Mouse (Mus musculus): Measurements from ENCODE around the gene Ddx56. TPM values are rescaled to one million over a fixed set of nuclear protein-coding genes. Genes with fewer than 3 reads are reported as not detected.

The Ddx56 gene
- total RNA-seq, 2 experiments from 2014 or later: 44.6 to 51.0 TPM

Other genes starting within 250 kb of the Ddx56 start
- gene Camk2b, start 201.4 kb downstream of the Ddx56 start, total RNA-seq (2021): 100 to 1,000 TPM; 768 to 793 TPM
- not detected for gene A730071L15Rik, start 67.7 kb downstream of the Ddx56 start, total RNA-seq (2021)
- gene Nudcd3, start 67.4 kb downstream of the Ddx56 start, total RNA-seq (2021): 100 to 1,000 TPM; 125 to 131 TPM
- gene Npc1l1, start 37.6 kb downstream of the Ddx56 start, total RNA-seq (2021): under 1 TPM; 0.41 to 0.49 TPM
- gene Tmed4, start 7.1 kb upstream of the Ddx56 start, total RNA-seq (2021): 10 to 100 TPM; 65.8 to 66.0 TPM
- gene Ogdh, start 23.9 kb upstream of the Ddx56 start, total RNA-seq (2021): 100 to 1,000 TPM; 230 to 235 TPM
- gene Zmiz2, start 121.3 kb upstream of the Ddx56 start, total RNA-seq (2021): 100 to 1,000 TPM; 199 to 203 TPM
- gene Ppia, start 147.7 kb upstream of the Ddx56 start, total RNA-seq (2021): 1,000 to 10,000 TPM; 2,299 to 2,355 TPM
- 10 to 100 TPM; 26.6 to 28.9 TPM for gene H2afv, start 176.7 kb upstream of the Ddx56 start, total RNA-seq (2021)
- 100 to 1,000 TPM; 276 to 277 TPM for gene Purb, start 208.1 kb upstream of the Ddx56 start, total RNA-seq (2021)